Mouse (Mus musculus): Measurements from ENCODE around the gene Cnnm1.

The Cnnm1 gene

GRCm38 (mm10) chr19:43546337-43547117 is 106.3 kb downstream of the Cnnm1 start:
- DNase-seq (ENCODE audit: low spot score in 2 of 2): no peak

Measured in spleen, postnatal 4 days (tissue).